Mouse (Mus musculus): ENCODE results near the gene Gfy. TPM values are rescaled to one million over a fixed set of nuclear protein-coding genes. Genes with fewer than 3 reads are reported as not detected.

Gfy gene
- polyA plus RNA-seq, 1 experiment from 2014 or later, result not detected

DNA sequence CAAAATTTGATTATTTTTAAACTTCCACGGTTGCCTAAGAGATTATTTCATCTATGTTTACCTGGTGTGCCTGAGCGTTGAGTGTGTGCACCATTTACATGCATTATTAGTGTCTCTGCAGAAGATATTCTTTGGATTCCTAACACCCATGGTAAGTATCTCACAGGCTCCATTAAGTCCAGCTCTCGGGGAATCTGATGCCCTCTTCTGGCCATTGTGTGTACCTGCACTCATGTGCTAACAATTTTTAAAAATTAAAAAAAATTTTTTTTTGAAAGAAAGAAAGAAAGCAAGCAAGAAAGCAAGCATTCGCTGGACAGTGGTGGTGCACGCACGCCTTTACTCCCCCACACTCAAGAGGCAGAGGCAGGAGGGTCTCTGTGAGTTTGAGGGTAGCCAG is 28.9 kb upstream of the Gfy start:
- 0 out of 2 replicates have a peak, but pooled peaks cover 4% of the 10 kb centered on the region for H3K4me1 ChIP-seq

DNA sequence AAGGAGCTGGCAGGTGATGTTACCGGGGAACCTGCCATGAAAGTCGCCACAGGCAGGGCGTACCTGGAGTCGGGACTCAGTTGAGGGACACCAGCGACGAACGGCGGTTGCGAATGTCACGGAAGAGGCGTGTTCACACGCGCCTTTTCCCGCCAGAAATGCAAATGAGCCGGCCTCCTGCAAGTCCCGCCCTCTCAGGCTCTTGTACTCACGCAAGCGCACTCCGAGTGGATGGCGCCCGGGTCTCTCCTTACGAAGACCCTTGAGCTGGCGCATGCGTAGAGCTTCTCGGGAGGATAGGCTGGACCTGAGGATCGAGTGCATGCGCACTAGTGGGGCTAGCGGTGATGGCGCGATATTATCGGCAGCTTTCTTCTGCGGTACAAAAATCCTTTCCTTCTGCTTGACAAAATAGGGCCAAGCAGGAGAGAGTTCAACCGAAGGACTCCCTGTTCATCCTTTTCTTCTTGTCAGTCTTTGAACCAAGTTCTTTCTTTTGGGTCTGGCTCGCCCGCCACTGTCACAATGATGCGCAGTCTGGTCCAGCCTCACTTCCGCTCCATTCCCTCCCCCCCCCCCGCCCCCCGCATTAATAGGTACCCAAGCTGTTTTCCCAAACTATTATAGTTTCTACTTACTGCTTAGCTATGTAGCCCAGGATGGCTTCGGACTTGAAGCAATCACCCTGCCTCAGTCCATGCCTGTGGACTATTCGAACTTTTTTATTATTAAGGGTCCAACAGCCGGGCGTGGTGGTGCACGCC is 25.2 kb upstream of the Gfy start, which contains the start of gene Ccdc155:
Gene Ccdc155 (minus strand): TSS at position 513 of the 764 bp plus-strand sequence.
- Histone ChIP-seq H3K36me3 (no peaks in the 10 kb centered on the region), H3K4me3 (peak within 1 kb of the TSS; percentile 48), H3K27me3 (no peaks in the 10 kb centered on the region), H3K4me2 (replicated peaks) (peak within 1 kb of the TSS; percentile 51), H3K4me1 (0 out of 2 replicates have a peak, but pooled peaks cover 4% of the 10 kb centered on the region), H3K27ac (replicated peaks) (peak within 1 kb of the TSS; percentile 82), H3K9me3 (no peaks in the 10 kb centered on the region), H3K9ac (replicated peaks) (peak within 1 kb of the TSS; percentile 54)
- WGBS, result 9% methylated on average over 44 of the region's 44 CpGs
- ATAC-seq (replicated peaks), result peak; percentile 97

More for the DNA sequence above, 28.9 kb upstream of the Gfy start:
- H3K27me3 ChIP-seq, result peaks cover 22% of the 10 kb centered on the region
- no peak for ATAC-seq (replicated peaks)
- WGBS, result 81% methylated on average over 6 of the region's 6 CpGs
- H3K4me2 ChIP-seq (replicated peaks), result no peak overlapping the region
- no peak overlapping the region for H3K27ac ChIP-seq (replicated peaks)
- H3K9me3 ChIP-seq, result no peaks in the 10 kb centered on the region
- H3K36me3 ChIP-seq, result no peaks in the 10 kb centered on the region
- H3K9ac ChIP-seq (replicated peaks), result no peak overlapping the region
- H3K4me3 ChIP-seq, result no peak overlapping the region

DNA sequence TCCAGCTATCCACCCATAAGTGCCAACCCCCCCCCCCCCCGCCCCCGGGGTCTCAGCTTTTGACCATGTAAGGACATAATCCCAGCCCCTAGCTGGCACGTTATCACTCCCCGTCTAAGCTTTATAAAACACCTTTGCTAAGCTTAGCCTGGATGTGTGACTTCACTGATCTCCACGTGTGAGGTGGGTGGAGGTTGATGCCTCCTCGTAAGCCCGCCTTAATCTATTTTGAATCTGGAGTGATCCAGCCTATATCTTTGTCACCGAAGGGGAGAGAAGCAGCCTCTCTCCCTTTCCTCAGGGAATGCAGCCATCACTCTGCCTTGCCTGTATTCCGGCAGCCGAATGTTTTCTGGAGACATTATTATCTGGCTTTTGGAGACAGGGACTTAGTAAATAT is 23.3 kb upstream of the Gfy start:
- Histone ChIP-seq H3K36me3 (no peaks in the 10 kb centered on the region), H3K9me3 (no peaks in the 10 kb centered on the region), H3K27me3 (no peaks in the 10 kb centered on the region), H3K9ac (replicated peaks) (no peak overlapping the region), H3K27ac (replicated peaks) (no peak overlapping the region), H3K4me2 (replicated peaks) (no peak overlapping the region), H3K4me1 (peaks cover 16% of the 10 kb centered on the region), H3K4me3 (no peak overlapping the region)
- WGBS, result 63% methylated on average over 10 of the region's 10 CpGs
- ATAC-seq (replicated peaks), result no peak

DNA sequence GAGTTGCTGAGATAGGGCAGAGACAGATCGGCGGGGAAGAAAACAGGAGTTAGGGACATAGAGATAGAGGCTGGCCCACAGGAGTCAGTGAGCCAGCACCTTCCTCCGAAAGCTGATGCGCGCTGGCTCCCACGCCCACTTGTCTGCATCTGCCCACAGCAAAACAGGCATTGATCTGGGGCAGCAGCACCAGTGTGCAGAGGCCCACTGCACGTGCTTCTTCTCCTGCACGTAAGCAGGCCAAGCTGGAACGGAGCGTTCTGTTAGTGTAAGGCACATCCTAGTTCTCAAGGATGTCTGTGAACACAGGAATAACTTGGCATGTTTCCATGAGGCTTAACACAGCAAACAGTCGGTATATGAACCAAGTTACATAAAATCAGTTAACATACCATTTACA is 19.6 kb upstream of the Gfy start:
- no peak overlapping the region for H3K9ac ChIP-seq (replicated peaks)
- H3K4me2 ChIP-seq (replicated peaks), result no peak overlapping the region
- no peak overlapping the region for H3K27ac ChIP-seq (replicated peaks)
- no peaks in the 10 kb centered on the region for H3K36me3 ChIP-seq
- no peaks in the 10 kb centered on the region for H3K27me3 ChIP-seq
- 83% methylated on average over 11 of the region's 11 CpGs for WGBS
- no peaks in the 10 kb centered on the region for H3K9me3 ChIP-seq
- ATAC-seq (replicated peaks), result no peak
- H3K4me3 ChIP-seq, result no peak overlapping the region
- peaks cover 14% of the 10 kb centered on the region for H3K4me1 ChIP-seq

DNA sequence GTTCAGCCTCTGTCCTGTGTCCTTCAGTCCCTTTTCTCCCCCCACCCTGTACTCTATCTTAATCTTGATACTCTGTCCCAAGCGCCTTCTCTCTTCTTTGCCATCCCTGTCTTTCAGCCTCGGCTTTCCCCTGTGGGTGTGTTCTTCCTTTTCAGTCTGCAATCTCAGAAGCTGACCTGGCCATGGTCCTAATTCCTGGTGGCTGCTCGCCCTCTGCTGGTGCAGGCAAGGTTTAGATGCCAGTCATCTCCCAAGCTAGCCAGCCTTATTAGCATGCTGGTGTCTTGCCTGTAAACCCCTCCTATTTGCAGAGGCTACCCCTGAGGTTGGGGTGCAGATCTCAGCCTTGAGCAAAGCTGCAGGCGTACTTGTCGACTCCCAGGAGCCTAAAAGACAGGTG is 19.1 kb upstream of the Gfy start:
- no peak; the same call in 1 of the 2 replicates for ATAC-seq (replicated peaks)
- Histone ChIP-seq H3K4me1 (peaks cover 13% of the 10 kb centered on the region), H3K27me3 (no peaks in the 10 kb centered on the region), H3K36me3 (no peaks in the 10 kb centered on the region), H3K9me3 (no peaks in the 10 kb centered on the region), H3K27ac (replicated peaks) (no peak overlapping the region), H3K4me2 (replicated peaks) (no peak overlapping the region), H3K9ac (replicated peaks) (0 out of 2 replicates have a peak overlapping the region, but pooled peaks have one; percentile 13), H3K4me3 (no peak overlapping the region)
- WGBS, result 11% methylated on average over 5 of the region's 5 CpGs

DNA sequence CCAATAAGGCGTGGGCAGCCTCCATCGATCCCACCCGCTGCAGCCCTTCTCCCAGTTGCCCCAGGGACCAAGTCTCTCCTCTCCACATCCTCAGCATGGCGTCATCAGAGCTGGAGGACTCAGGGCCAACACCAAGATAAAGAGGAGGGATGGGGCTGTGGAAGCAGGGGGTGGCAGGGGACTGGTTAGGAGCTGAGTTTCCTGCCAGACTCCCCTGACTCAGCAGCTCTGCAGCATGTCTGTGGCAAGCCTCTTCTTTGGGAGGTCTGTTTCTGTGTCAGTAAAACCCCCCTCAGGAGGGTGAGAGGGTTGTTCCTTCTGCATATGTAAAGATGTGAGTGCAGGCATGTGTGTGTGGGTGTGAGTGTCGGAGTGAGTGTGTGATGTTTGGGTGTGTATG is 17.6 kb upstream of the Gfy start:
- no peaks in the 10 kb centered on the region for H3K9me3 ChIP-seq
- no peak overlapping the region for H3K4me2 ChIP-seq (replicated peaks)
- no peaks in the 10 kb centered on the region for H3K36me3 ChIP-seq
- no peak overlapping the region for H3K9ac ChIP-seq (replicated peaks)
- 71% methylated on average over 5 of the region's 5 CpGs for WGBS
- no peak overlapping the region for H3K27ac ChIP-seq (replicated peaks)
- H3K4me1 ChIP-seq, result peaks cover 13% of the 10 kb centered on the region
- ATAC-seq (replicated peaks), result no peak
- no peaks in the 10 kb centered on the region for H3K27me3 ChIP-seq
- H3K4me3 ChIP-seq, result no peak overlapping the region

DNA sequence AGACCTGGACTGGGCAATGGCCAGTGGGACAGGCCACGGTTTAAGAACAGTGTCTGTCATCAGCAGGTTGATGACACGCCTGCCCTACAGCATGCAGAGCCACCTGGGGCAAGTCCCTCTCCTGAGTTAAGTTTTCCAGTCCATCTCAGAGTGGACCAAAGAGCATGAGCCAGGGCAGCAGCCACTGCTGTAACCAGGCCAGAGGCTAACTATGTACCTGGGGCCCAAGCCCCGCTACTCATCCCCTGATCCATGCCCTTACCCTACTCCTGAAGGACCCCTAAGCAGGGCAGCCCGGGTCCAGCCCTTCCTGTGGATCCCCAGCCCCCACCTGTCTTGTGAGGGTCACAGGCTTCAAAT is 16.8 kb upstream of the Gfy start:
- no peak for ATAC-seq (replicated peaks)

DNA sequence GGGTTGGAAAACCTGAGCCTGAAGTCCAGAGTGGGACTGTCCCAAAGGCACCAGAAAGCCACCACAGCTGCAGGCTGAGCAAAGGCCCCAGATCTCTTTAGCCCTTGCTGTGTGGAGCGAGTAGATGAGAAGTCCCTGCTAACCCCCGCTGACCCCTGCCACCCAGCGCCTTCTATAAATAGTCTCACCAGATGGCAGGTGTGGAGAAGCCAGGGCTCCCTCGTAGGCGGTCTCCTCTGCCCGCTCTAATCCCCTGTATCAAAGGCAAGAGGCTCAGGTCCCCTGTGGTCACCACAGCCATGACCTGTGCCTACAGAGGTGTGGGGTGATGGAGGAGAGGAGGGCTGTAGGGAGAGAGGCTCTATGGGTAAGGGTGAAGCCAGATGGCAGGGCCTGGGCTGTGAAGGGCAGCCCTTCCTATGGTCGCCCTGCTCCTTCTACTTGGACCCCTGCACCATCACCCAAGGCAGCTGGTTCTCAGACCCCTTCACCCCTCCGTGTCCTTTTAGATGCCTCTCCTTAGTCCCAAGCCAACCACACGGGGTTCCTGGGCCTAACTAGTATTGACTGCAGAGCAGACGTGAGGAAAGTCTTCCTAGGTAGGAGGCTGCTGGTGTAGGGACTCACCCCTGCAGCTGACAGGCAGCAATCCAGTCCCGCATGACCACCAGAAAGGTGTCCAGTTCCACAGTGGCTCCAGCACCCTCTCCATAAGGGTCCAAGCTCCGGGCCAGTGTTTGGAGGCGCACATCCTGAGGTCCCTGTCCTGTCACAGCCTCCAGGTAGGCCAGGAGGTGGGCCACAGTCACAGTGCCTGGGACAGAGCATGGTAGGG is 16.2 kb upstream of the Gfy start:
- WGBS, result 59% methylated on average over 13 of the region's 13 CpGs
- Histone ChIP-seq H3K9me3 (no peaks in the 10 kb centered on the region), H3K4me3 (no peak overlapping the region), H3K9ac (replicated peaks) (no peak overlapping the region), H3K27me3 (no peaks in the 10 kb centered on the region), H3K36me3 (no peaks in the 10 kb centered on the region), H3K4me1 (peaks cover 13% of the 10 kb centered on the region), H3K27ac (replicated peaks) (no peak overlapping the region), H3K4me2 (replicated peaks) (no peak overlapping the region)
- ATAC-seq (replicated peaks), result no peak

More for the DNA sequence above, 16.8 kb upstream of the Gfy start:
- no peak overlapping the region for H3K4me3 ChIP-seq
- peaks cover 13% of the 10 kb centered on the region for H3K4me1 ChIP-seq
- no peaks in the 10 kb centered on the region for H3K9me3 ChIP-seq
- no peak overlapping the region for H3K4me2 ChIP-seq (replicated peaks)
- H3K36me3 ChIP-seq, result no peaks in the 10 kb centered on the region
- no peak overlapping the region for H3K9ac ChIP-seq (replicated peaks)
- no peak overlapping the region for H3K27ac ChIP-seq (replicated peaks)
- 86% methylated on average over 4 of the region's 4 CpGs for WGBS
- no peaks in the 10 kb centered on the region for H3K27me3 ChIP-seq

DNA sequence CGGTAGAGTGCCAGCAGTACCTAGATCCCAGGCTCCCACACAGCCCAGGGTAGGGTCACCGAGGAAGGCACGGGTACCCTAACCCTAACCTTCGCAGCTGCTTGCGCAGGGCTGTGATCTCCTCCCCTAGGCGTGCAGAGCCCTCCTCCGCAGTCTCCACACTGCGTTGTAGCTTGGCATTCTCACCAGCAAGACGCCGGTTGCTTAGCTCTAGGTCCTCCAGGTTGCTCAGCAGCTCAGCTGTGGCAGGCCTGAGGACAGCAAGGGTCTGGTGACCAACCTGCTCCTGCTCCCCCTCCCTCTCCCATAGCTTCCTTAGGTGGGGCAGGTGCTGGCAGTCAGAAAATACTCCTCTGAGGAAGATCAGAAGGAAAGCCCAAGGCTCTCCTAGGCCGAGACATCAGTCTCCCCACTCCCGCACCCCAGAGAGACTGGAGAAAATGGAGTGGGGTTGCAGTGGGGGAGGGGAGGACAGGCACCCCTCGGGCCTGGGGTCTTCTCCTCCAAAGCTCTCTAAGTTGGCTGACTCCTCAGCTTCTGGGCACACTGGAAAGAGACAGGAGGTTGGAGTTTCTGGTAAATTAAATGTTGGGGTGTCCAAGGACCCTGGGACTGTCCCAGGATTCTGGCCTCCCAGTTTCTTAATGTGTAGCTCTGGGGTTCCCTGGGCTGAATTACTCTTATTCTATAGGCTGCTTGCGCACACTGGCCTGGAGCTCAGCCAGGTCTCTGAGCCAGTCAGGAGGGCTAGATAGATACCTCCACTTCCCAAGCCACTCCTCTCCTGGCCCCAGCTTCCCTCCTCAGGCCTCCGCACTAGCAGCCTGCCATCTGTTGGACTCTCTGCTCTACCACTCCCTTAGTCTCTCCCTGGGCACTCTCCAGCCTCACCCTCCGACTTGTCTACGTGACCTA is 14.8 kb upstream of the Gfy start:
- H3K9me3 ChIP-seq, result no peaks in the 10 kb centered on the region
- no peaks in the 10 kb centered on the region for H3K36me3 ChIP-seq
- no peak overlapping the region for H3K9ac ChIP-seq (replicated peaks)
- H3K27ac ChIP-seq (replicated peaks), result no peak overlapping the region
- no peak overlapping the region for H3K4me3 ChIP-seq
- H3K27me3 ChIP-seq, result no peaks in the 10 kb centered on the region
- H3K4me1 ChIP-seq, result peaks cover 13% of the 10 kb centered on the region
- ATAC-seq (replicated peaks), result no peak
- WGBS, result 69% methylated on average over 17 of the region's 17 CpGs
- H3K4me2 ChIP-seq (replicated peaks), result no peak overlapping the region

DNA sequence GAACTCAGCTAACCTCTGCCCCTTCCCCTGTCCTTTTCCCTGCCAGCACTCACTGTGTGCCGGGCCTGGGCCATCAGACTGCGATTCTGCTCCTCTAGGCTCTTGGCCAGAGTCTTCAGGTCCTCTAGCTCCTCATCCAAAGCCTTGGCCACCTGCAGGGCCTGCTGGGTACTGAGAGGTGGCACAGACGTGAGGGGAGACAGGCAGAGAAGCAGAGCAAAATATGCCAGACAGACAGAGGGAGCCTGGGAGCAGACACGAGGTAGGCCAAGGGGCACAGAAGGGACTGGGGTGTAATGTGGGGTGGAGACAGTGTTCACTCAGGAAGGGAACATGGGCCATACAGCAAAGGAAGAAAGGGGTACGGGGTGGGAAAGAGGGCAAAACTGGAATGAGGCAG is 14.0 kb upstream of the Gfy start:
- H3K9me3 ChIP-seq, result no peaks in the 10 kb centered on the region
- ATAC-seq (replicated peaks), result no peak
- no peak overlapping the region for H3K4me3 ChIP-seq
- no peak overlapping the region for H3K4me2 ChIP-seq (replicated peaks)
- H3K27ac ChIP-seq (replicated peaks), result no peak overlapping the region
- no peaks in the 10 kb centered on the region for H3K27me3 ChIP-seq
- 64% methylated on average over 5 of the region's 5 CpGs for WGBS
- H3K9ac ChIP-seq (replicated peaks), result no peak overlapping the region
- no peaks in the 10 kb centered on the region for H3K36me3 ChIP-seq
- peaks cover 8% of the 10 kb centered on the region for H3K4me1 ChIP-seq

DNA sequence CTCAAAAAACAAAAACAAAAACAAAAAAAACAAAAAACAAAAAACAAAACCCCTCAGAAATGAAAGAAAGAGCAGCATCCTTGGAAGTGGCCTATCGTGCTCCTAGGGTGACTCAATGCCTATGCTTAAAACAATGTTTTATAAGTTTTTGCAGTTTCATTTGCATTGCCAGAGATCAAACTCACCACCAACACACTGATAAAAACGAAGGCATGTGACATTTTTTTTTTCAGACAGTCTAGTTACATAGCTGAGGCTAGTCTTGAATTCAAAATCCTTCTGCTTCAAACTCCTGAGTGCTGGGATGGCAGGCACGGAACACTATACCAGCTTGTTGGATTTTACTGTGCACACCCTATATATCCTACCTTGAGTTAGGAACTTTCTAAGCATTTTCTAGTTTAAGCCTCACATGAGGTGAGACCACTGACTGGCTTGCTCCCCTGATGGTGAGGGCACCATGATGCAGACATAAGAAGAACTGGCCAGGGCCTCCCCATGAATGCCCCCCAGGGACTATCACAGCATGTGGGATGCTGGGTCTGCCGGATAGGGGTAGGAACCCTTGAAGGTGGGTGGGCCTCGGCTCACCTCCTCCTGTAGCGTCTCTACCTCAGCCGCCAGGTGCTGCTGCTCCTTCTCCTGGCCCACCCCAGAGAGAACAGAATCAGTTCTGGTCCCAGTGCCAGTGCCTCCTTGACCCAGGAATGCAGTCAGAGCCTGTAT is 13.4 kb upstream of the Gfy start:
- H3K4me1 ChIP-seq, result 0 out of 2 replicates have a peak, but pooled peaks cover 2% of the 10 kb centered on the region
- no peak for ATAC-seq (replicated peaks)
- no peaks in the 10 kb centered on the region for H3K36me3 ChIP-seq
- no peaks in the 10 kb centered on the region for H3K9me3 ChIP-seq
- no peak overlapping the region for H3K27ac ChIP-seq (replicated peaks)
- 82% methylated on average over 7 of the region's 7 CpGs for WGBS
- H3K27me3 ChIP-seq, result no peaks in the 10 kb centered on the region
- H3K4me2 ChIP-seq (replicated peaks), result no peak overlapping the region
- no peak overlapping the region for H3K4me3 ChIP-seq
- no peak overlapping the region for H3K9ac ChIP-seq (replicated peaks)

Measured in forebrain, embryonic 15.5 days (tissue).